Mouse (Mus musculus) liver, embryonic 13.5 days (tissue): ENCODE results near the gene Cpt2. TPM values are rescaled to one million over a fixed set of nuclear protein-coding genes. Genes with fewer than 3 reads are reported as not detected.

Source experiments
- ATAC-seq: fragments of 200-750 bp; cut with Nextera tagmentation; 2 replicates; pipeline ENCODE4 v1.8.0; 2017; ENCODE audit warnings: low read depth, mild to moderate bottlenecking, moderate number of reproducible peaks, moderate library complexity
- DNase-seq: peaks from one replicate; pipeline ENCODE4 v3.0.0; 2022
- H3K27ac ChIP-seq: fragments of 300-500 bp; sonication (generic); 2 replicates; pipeline ENCODE4 v1.5.1; 2015; ENCODE audit warnings: moderate library complexity, mild to moderate bottlenecking, inconsistent platforms
- H3K27me3 ChIP-seq: fragments of 300-500 bp; sonication (generic); 2 replicates; pipeline ENCODE4 v1.6.1; 2015; ENCODE audit warnings: mild to moderate bottlenecking, inconsistent platforms
- H3K36me3 ChIP-seq: fragments of 300-500 bp; sonication (generic); 2 replicates; pipeline ENCODE4 v1.6.1; 2015; ENCODE audit warnings: mild to moderate bottlenecking, inconsistent platforms
- H3K4me1 ChIP-seq: fragments of 300-500 bp; sonication (generic); replicated peaks from 2 replicates; pipeline ENCODE4 v1.6.1; 2015; ENCODE audit warnings: inconsistent platforms
- H3K4me2 ChIP-seq: fragments of 300-500 bp; sonication (generic); 2 replicates; pipeline ENCODE4 v1.6.1; 2015; ENCODE audit warnings: inconsistent platforms, mild to moderate bottlenecking, moderate library complexity
- H3K4me3 ChIP-seq: fragments of 300-500 bp; sonication (generic); replicated peaks from 2 replicates; pipeline ENCODE4 v1.5.1; 2015; ENCODE audit warnings: mild to moderate bottlenecking, inconsistent platforms
- H3K9ac ChIP-seq: fragments of 300-500 bp; sonication (generic); 2 replicates; pipeline ENCODE4 v1.6.1; 2015; ENCODE audit warnings: mild to moderate bottlenecking, inconsistent platforms
- H3K9me3 ChIP-seq: fragments of 300-500 bp; sonication (generic); replicated peaks from 2 replicates; pipeline ENCODE4 v1.6.1; 2016; ENCODE audit warnings: inconsistent platforms
- WGBS: fragments of 180-500 bp; shearing (Covaris S2); methylation state at CpG from one replicate; pipeline ENCODE4 v1.1.7; 2015; ENCODE audit not compliant: insufficient replicate concordance; 5-methylcytosine and 5-hydroxymethylcytosine counted together
- polyA plus RNA-seq: library from polyadenylated mRNA; unstranded; fragments of >200 nt; fragmentation: Nextera tagmentation; extraction: Ambion mirVana; gene quantifications from 2 replicates; pipeline ENCODE4 v1.2.1, GENCODE M21; 2015

Gene Cpt2
- polyA plus RNA-seq, 1 experiment from 2014 or later: 37.0 TPM

DNA sequence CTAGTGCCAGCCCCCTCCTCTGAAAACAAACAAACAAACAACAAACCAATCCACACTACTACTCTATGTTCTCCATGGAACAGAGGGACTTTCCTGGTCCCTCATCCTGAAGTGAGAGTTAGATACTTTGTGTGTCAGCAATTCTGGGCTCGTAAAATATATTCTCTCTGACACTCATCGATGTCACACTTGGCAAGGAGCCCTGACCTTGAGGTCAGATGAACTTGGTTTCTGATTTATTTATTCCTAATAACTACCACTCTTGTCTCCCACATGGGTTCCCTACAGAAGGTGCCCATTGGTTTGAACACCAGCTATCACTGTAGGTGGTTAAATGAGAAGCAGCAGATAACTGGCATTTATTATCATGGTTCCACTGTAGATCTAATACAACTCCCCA, 3.1 kb downstream of the Cpt2 start:
- ATAC-seq: no peak
- Histone ChIP-seq H3K27me3 (no peaks in the 10 kb centered on the region), H3K9me3 (no peaks in the 10 kb centered on the region), H3K4me2 (no peak overlapping the region), H3K36me3 (no peaks in the 10 kb centered on the region), H3K27ac (0 out of 2 replicates have a peak overlapping the region, but pooled peaks have one; percentile 86), H3K4me1 (peaks cover 33% of the 10 kb centered on the region), H3K9ac (no peak overlapping the region), H3K4me3 (no peak overlapping the region)
- 85% methylated on average over 2 of the region's 2 CpGs for WGBS
- DNase-seq: no peak

DNA sequence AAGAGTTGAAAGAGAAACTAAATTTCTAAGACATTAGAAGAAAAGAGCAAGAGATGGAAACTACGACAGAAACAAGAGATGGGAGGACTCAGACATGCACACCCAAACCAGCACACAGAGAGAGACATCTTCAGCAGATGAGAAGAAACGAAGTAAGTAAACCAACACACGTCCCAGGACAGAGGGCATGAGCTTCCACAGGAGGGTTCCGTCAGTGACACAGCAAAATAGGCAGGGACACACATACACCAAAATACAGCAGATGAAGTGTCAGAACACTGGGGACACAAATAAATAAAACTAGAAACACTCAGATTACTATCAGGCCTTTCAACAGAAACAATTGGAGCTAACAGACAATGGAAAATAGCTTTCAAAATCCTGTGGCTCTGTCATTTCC, 13.4 kb downstream of the Cpt2 start:
- DNase-seq (no peak), ATAC-seq (no peak)
- no peak overlapping the region for H3K4me2 ChIP-seq
- H3K4me3 ChIP-seq: no peak overlapping the region
- H3K27ac ChIP-seq: no peak overlapping the region
- no peaks in the 10 kb centered on the region for H3K4me1 ChIP-seq
- H3K9ac ChIP-seq: no peak overlapping the region
- H3K36me3 ChIP-seq: peaks cover 71% of the 10 kb centered on the region
- H3K27me3 ChIP-seq: no peaks in the 10 kb centered on the region
- no peaks in the 10 kb centered on the region for H3K9me3 ChIP-seq
- WGBS: 83% methylated on average over 4 of the region's 4 CpGs

DNA sequence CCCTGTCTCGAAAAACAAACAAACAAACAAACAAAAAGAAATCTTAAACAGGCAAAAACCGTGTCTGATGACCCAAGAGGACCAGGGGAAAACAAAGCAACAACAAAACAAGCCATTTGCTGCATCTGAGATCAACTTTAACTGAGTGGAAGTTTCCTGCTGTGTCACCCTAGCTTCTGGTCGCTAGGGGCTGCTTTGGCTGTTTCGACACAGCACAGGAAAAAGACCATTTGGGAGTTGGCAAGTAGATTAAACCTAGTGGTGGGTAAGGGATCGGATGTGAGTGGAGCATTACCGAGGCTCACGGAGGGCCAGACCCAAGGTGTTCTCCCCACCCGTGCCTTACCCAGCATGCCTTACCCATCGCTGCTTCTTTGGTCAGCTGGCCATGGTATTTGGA, 16.8 kb downstream of the Cpt2 start:
- 73% methylated on average over 9 of the region's 9 CpGs for WGBS

DNA sequence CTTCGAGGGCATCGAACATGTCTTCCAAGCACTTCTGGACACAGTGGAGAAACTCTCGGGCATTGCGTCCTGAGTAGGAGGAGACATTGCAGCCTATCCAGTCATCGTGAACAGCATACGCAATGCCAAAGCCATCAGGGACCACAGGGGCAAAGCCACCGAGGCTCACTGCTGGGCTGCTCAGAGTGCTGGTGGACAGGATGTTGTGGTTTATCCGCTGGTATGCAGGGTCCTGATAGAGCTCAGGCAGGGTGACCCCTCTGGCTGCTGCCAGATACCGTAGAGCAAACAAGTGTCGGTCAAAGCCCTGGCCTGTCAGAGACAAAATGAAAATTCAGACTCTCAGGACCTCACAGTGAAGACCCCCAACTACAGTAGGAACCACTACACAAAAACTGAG, 19.2 kb downstream of the Cpt2 start:
- Histone ChIP-seq H3K27ac (no peak overlapping the region), H3K4me1 (peaks cover 26% of the 10 kb centered on the region), H3K9me3 (no peaks in the 10 kb centered on the region), H3K9ac (no peak overlapping the region), H3K36me3 (peaks cover 52% of the 10 kb centered on the region), H3K27me3 (no peaks in the 10 kb centered on the region), H3K4me2 (no peak overlapping the region), H3K4me3 (no peak overlapping the region)
- WGBS: 22% methylated on average over 10 of the region's 10 CpGs
- DNase-seq: peak; percentile 11
- ATAC-seq: peak; percentile 57

More for the DNA sequence above, 16.8 kb downstream of the Cpt2 start:
- no peak overlapping the region for H3K4me2 ChIP-seq
- no peak overlapping the region for H3K27ac ChIP-seq
- ATAC-seq (no peak), DNase-seq (no peak)
- no peaks in the 10 kb centered on the region for H3K27me3 ChIP-seq
- peaks cover 15% of the 10 kb centered on the region; the same call in 1 of the 2 replicates for H3K4me1 ChIP-seq
- no peak overlapping the region for H3K9ac ChIP-seq
- H3K4me3 ChIP-seq: no peak overlapping the region
- no peaks in the 10 kb centered on the region for H3K9me3 ChIP-seq
- peaks cover 68% of the 10 kb centered on the region for H3K36me3 ChIP-seq

DNA sequence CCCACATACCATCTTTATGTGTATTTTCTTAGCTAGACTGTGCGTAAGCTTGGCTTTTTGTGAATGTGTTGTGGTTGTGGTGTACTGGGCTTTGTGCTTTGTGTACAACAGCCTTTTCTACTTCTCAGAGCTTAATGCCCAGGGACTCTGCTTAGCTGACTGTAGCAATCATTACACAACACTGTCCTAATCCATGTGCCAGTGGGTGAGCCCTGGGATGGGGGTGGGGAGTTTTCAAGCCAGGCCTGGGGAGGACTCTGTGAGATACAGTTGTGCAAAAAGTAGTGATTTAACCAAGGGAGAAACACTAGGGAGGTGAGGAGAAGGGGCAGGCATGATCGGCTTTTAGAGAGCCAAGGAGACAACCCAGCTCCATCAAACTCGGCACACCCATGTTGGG, 23.2 kb downstream of the Cpt2 start:
- Histone ChIP-seq H3K27ac (peak overlapping the region; percentile 78), H3K4me3 (no peak overlapping the region), H3K9me3 (no peaks in the 10 kb centered on the region), H3K27me3 (no peaks in the 10 kb centered on the region), H3K4me2 (peak overlapping the region; percentile 9; the same call in 1 of the 2 replicates), H3K9ac (0 out of 2 replicates have a peak overlapping the region, but pooled peaks have one; percentile 22), H3K4me1 (peaks cover 34% of the 10 kb centered on the region), H3K36me3 (peaks cover 47% of the 10 kb centered on the region)
- 72% methylated on average over 3 of the region's 3 CpGs for WGBS
- ATAC-seq (peak; percentile 53), DNase-seq (no peak)

DNA sequence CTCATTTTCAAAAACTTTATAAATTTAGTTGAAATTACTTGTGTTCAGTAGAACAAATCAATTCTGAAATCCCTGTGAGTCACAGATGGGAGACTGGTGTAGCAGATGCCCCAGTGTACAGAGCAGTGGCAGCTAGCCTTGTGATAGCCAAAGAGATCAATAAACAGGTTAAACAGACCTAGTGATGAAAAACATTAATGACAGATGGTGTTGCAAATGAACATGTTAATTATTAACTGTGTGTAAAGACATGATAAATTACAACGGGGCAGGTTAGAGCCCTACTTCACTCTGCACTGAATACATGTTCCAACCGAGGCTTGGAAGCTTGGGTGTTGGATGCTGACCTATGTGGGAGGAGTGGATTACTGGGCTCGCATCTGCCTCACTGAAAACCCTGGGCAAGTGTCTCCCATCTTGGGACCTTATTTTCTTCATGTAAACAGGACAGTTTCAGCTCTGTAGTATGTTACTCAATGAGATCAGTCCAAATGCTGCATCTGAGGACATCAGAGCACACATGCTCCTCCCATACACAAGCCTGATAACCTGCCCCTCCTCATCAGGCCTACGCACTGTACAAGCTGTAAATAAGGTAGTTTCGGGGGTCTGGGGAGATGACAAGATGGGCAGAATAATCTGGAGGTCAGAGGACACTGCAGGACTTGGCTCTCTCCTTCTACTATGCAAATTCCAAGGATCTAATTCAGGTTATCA, 24.0 kb downstream of the Cpt2 start:
- Histone ChIP-seq H3K9me3 (no peaks in the 10 kb centered on the region), H3K36me3 (peaks cover 44% of the 10 kb centered on the region), H3K4me3 (no peak overlapping the region), H3K27me3 (no peaks in the 10 kb centered on the region), H3K9ac (no peak overlapping the region), H3K27ac (peak overlapping the region; percentile 78), H3K4me2 (peak overlapping the region; percentile 9; the same call in 1 of the 2 replicates), H3K4me1 (peaks cover 29% of the 10 kb centered on the region)
- WGBS: 67% methylated on average over 5 of the region's 5 CpGs
- ATAC-seq (peak; percentile 57), DNase-seq (no peak)

DNA sequence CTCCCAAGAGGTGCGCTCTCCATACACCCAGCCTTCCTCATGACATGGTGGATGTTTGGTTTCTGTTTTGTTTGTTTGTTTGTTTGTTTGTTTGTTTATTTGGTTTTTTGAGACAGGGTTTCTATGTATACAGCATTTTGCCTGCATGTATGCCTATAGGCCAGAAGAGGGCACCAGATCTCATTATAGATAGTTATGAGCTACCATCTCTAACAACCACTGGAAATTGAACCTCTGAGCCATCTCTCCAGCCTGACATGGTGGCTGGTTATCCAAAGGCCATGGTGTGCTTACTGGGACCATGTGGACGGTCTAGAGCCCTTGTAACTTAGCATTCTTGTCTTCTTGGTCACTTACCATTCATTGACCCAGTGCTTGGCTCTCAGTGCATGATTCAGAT, 30.7 kb downstream of the Cpt2 start:
- H3K9ac ChIP-seq: no peak overlapping the region
- DNase-seq (no peak), ATAC-seq (no peak)
- H3K4me1 ChIP-seq: peaks cover 28% of the 10 kb centered on the region
- H3K4me2 ChIP-seq: no peak overlapping the region
- no peak overlapping the region; the same call in 1 of the 2 replicates for H3K27ac ChIP-seq
- H3K4me3 ChIP-seq: no peak overlapping the region
- H3K9me3 ChIP-seq: no peaks in the 10 kb centered on the region
- H3K27me3 ChIP-seq: no peaks in the 10 kb centered on the region
- peaks cover 48% of the 10 kb centered on the region for H3K36me3 ChIP-seq
- WGBS: 59% methylated on average over 2 of the region's 2 CpGs

DNA sequence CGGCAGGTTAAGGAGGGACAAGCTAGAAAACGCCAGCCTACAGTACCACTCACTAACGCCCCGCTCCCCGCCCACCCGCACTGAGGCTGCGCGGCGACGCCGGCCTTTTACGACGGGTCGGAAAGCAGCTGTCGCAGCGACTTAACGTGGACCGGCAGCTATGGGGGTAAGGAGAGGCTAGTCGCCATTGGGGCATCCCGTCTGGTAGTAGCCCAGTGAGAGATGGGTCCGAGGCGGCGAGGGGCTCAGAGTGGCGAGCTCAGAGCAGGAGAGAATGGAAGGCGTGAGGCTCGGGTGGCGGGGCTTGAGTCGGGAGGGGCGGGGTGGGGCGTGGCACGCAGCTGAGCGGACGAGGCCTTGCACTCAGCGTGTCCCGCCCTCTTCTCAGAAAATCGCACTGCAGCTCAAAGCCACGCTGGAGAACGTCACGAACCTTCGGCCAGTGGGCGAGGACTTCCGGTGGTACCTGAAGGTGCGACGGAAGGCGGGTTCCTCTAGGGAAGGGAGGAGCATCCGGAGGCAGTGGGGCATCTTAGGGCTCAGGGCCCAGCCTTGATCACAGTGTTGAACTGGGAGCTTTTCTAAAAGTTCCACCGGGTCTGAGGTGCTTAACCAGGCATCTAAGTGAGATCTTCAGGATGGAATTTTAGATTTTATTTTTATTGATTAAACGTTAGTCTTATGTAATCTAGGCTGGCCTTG, 33.5 kb downstream of the Cpt2 start, which contains the start of gene 0610037L13Rik:
0610037L13Rik (plus strand) TSS at position 83 of the 702 bp plus-strand sequence.
- ATAC-seq: peak; percentile 94
- Histone ChIP-seq H3K9me3 (no peaks in the 10 kb centered on the region), H3K4me2 (peak within 1 kb of the TSS; percentile 90), H3K27ac (peak within 1 kb of the TSS; percentile 84), H3K4me3 (peak within 1 kb of the TSS; percentile 73), H3K9ac (peak within 1 kb of the TSS; percentile 74), H3K36me3 (peaks cover 54% of the 10 kb centered on the region), H3K27me3 (no peaks in the 10 kb centered on the region), H3K4me1 (peaks cover 31% of the 10 kb centered on the region)
- peak; percentile 94 for DNase-seq
- under 1% methylated on average over 48 of the region's 48 CpGs for WGBS

DNA sequence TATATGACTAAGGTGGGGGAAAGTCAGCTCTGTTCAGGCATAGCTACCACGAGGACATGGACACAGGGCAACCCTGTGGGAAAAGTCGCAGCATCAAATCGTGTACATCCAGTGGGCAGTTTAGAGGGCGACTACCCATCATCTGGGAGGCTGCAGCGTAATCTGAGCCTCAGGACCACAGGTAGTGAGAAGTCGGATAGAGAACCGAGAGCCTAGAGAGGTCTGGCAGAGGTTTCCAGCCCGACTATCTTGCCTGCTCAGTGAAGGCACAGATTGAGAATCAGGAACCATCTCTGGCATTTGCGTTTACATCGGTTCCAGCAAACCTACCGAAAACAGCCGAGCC, 34.1 kb downstream of the Cpt2 start:
- Histone ChIP-seq H3K4me3 (peak overlapping the region; percentile 73), H3K9me3 (no peaks in the 10 kb centered on the region), H3K4me2 (peak overlapping the region; percentile 90), H3K36me3 (peaks cover 56% of the 10 kb centered on the region), H3K27me3 (no peaks in the 10 kb centered on the region), H3K9ac (peak overlapping the region; percentile 74), H3K4me1 (peaks cover 31% of the 10 kb centered on the region), H3K27ac (peak overlapping the region; percentile 84)
- DNase-seq (no peak), ATAC-seq (peak; percentile 16)
- WGBS: 2% methylated on average over 12 of the region's 12 CpGs

DNA sequence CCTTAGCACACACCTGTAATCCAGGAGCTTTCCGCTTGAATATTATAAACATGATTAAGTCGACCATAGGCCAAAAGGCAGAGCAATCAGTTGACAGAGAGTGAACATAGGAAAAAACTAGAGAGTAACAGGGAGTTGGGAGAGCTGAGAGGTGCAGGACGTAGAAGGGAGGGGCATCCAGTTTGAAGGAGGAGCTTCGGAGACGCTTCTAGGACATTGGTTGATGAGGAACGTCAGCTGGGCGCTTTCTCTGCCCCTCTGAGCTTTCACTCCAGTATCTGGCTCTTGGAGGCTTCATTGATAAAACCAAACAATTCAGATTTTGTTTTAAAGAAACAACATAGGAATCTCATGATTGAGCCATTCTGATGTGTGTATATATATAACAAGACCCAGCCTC, 37.0 kb downstream of the Cpt2 start:
- WGBS: 71% methylated on average over 7 of the region's 7 CpGs
- H3K27me3 ChIP-seq: no peaks in the 10 kb centered on the region
- ATAC-seq (no peak), DNase-seq (no peak)
- H3K36me3 ChIP-seq: peaks cover 59% of the 10 kb centered on the region
- peaks cover 35% of the 10 kb centered on the region for H3K4me1 ChIP-seq
- no peak overlapping the region for H3K4me3 ChIP-seq
- H3K4me2 ChIP-seq: no peak overlapping the region
- H3K27ac ChIP-seq: no peak overlapping the region
- H3K9me3 ChIP-seq: no peaks in the 10 kb centered on the region
- H3K9ac ChIP-seq: no peak overlapping the region

DNA sequence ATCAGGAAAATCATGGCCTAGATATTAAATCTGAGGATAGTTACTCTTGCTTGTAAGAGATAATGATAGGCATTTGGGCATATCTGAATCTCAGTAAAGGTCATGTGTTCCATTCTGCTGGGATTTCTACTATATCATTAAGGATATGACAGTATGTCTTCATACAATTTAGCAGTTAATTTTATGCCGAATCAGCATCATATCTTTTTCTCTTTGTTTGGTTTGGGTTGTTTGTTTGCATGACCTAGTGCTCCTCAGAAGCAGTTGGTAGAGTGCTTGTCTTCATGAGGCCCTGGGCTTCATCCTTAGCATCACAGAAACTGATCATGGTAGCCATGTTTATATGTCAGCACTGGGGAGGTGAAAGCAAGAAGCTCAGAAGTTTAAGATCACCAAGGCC, 41.8 kb downstream of the Cpt2 start:
- Histone ChIP-seq H3K27ac (no peak overlapping the region), H3K4me2 (no peak overlapping the region), H3K4me3 (no peak overlapping the region), H3K9me3 (no peaks in the 10 kb centered on the region), H3K36me3 (peaks cover 57% of the 10 kb centered on the region), H3K9ac (no peak overlapping the region), H3K27me3 (no peaks in the 10 kb centered on the region), H3K4me1 (peaks cover 26% of the 10 kb centered on the region)
- WGBS: 86% methylated on average over 1 of the region's 1 CpGs
- no peak for ATAC-seq
- DNase-seq: no peak
